Mouse (Mus musculus): ENCODE measurements around the gene Atg2a.
A peak's percentile ranks its signal among the peaks of the same experiment; 100 is the strongest.
"Not testable (repeated sequence)": the region's sequence is repeated elsewhere in the genome, so short reads cannot be mapped to it uniquely, and the experiment has no call there.

The Atg2a gene

DNA sequence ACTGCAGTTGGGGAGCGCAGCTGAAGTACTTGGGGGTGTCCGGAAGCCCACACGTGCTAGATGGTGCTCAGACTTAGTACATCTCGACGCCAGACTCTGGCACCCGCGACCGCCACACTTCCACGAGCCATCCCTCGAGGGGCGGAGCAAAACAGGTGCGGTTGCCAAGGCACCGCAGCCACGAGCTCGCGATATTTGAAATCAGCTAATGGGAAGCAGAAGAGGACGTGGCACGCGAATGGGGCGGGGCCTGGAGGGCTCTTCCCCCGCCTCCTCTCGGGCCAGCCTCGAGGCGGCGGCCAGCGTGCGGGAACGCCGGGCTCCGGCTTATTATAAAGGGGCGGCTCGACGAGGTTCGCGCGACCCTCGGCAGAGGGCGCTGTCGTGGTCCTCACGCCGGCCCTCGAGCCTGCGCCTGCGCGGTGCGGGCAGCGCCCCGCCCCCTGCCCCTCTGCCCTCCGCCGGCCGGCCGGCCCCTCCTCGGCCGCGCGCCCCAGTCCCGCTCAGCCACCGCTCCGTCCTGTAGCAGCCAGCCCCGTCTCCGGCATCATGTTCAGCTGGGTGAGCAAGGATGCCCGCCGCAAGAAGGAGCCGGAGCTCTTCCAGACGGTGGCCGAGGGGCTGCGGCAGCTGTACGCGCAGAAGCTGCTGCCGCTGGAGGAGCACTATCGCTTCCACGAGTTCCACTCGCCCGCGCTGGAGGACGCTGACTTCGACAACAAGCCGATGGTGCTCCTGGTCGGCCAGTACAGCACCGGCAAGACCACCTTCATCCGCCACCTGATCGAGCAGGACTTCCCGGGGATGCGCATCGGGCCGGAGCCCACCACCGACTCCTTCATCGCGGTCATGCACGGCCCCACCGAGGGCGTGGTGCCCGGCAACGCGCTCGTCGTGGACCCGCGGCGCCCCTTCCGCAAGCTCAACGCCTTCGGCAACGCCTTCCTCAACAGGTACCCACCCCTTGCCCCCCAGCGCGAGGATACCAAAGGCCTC is 35.3 kb downstream of the Atg2a start, which contains the start of gene Ehd1:
Ehd1 (plus strand) TSS at position 300 of the 996 bp plus-strand sequence.
- DNase-seq (ENCODE audit: low read depth, low spot score): peak; percentile 95

DNA sequence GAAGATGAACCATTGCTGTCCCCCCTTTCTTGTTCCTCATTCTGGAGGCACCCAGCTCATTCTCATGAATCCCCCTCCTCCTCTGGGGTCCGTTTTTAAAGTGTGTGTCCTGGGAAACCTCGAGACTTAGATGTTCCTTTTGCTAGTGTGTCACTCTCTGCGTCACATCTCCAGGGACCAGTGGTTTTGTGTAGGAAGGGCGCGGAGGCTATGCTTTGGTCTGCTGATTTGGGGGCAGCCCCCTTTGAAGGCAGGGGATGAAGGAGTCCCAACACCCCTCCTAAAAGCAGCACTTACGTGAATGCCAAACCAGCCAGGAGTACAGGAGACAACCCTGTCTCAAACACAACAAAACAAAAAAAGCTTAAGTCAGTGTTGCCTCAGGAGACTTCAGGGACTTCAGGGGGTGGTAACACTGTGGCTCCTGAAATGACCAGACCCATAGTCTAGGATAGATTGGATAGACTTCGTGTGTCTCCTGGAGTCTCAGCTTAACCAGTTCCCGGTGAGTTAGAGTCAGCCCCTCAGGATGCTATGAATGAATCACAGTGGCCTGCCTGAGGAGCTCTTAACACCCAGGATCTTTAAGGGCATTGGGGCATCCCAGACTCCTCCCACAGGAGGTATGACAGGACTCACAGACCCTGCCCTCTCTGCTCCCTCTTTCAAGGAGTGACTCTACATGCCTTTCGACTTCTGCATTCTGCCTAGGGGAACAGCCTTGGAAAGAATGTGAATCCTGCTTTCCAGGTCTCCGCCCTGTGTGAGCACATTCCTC is 36.4 kb downstream of the Atg2a start:
- DNase-seq (ENCODE audit: low read depth, low spot score): peak; percentile 72

DNA sequence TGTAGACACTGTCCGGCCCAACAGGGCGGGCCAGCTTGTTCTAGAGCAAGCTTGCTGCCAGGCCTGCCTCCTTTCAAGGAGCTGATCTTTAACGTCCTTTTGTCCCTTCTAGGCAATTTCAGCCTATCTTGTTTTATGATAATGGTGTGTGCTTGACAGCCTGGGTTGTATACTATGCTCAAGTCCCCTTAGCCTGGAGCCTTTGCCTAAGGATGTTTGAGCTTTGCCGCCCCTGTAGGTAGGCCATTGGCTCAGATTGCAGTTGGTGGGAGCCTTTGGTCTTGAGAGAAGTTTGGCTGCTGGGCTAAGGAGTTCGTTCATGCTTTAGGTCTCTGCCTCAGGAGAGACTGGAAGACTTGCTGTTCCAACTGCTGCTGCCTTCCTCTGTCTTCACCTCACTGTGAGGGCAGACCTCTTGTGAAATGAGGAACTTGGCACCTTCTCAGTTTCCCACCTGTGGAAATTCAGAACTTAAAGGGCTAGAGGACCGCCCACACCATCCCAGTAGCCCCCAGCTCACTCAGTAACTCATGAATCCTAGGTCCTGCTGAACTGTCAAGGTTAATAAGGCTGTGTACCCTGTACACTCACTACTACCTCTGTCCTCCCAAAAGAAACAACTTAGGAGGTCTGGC is 37.1 kb downstream of the Atg2a start:
- no peak for DNase-seq (ENCODE audit: low read depth, low spot score)

DNA sequence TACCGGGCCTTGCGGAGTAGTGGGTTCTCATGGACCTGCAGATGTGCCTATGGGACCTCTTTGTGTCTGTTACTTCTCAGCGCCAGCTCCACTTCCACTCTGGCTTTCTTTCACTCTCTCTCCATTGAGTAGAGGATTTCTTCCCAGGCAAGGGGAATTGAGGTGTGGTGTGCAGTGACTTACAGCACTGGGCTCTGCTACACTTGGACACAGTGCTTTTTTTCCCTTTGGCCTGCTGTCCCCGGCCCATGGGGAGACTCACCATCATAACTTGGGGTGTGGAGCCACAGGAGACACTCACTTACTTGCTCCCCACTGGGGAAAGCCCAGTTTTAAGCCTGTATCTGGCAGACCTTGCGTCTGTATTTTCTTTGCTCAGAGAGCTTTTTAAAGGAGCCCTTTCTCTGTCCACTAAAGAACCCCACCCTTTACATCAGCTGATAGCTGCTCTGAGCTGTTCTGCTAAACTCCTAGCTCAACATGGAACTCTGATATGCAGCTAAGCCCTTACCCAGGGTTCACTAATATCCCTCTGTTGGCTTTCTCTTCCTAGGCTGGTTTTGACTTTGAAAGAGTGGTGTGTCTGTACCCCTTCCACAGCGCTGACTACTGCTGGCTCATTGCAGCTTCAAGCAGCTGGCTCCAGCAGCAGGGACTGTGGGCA is 38.1 kb downstream of the Atg2a start:
- DNase-seq (ENCODE audit: low read depth, low spot score): no peak

DNA sequence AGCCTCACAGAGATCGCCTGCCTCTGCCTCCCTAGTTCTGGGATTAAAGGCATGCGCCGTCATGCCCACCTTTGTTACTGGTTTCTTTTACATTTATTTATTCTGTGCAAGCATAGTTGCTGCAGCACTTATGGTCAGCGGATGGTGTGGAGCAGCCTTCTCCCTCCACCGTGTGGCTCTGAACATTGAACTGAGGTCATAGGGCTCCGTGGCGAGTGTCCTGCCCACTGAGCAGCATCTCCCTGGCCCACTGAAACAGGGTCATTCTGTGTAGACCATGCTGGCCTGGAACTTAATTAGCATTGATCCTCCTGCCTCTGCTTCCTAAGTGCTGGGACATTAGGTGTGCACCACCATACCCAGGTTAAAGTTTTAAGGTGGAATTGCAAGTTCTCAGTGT is 39.1 kb downstream of the Atg2a start:
- no peak for DNase-seq (ENCODE audit: low read depth, low spot score)

DNA sequence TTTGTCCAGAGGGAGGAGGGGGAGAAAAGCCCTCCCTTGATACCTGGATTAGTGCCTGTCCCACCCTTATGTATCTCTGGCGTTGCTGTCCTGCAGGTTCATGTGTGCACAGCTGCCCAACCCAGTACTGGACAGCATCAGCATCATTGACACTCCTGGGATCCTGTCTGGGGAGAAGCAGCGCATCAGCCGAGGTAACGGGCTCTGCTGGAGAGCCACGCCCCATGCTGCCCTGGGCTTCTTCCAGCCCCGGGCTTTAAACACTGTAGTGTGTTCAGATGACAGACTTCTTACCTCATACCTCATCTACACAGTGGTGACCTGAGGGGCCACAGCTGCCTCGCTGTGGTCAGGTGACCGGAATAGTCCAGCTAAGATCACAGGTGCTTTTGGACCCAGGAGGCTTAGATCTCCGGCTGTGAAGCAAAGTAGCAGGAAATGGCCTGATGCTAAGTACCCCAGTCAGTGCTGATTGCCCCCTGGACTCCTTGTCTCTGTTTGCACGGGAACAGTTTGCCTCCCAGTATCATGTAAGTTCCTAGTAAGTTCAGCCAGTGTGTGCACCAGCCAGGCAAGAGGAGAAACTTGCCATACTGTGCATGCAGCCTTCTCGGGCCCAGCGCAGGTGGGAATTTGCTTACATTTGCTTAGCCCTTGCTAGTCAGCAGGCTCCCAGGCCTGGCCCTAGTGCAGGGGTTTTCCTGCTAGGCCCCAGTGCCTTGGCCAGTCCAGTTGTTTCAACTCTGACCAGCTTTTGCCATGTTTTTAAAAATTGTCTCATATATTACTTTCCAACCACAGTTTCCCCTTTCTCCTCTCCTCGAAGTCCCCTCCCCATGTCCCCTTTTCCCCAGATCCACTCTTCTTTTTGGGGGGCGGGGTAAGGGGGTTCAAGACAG is 39.9 kb downstream of the Atg2a start:
- no peak for DNase-seq (ENCODE audit: low read depth, low spot score)

DNA sequence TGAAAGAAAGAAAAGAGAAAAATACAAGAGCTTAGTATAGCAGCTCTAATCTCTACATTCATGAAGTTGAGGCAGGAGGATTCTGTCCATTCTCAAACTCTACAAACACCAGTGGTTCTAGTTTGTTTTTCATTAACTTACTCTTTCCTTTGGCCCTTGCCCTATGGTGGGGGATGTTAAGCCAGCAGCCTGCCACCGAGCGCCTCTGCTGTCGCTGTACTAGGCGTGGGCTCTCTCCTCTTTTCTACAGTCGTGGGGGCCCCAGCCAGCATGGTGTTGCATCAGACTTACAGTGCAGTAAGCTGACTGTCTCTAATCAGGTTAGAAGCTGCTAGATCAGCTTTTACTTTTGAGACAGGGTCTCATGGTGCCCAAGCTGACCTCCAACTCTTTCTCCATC is 41.5 kb downstream of the Atg2a start:
- DNase-seq (ENCODE audit: low read depth, low spot score): no peak

DNA sequence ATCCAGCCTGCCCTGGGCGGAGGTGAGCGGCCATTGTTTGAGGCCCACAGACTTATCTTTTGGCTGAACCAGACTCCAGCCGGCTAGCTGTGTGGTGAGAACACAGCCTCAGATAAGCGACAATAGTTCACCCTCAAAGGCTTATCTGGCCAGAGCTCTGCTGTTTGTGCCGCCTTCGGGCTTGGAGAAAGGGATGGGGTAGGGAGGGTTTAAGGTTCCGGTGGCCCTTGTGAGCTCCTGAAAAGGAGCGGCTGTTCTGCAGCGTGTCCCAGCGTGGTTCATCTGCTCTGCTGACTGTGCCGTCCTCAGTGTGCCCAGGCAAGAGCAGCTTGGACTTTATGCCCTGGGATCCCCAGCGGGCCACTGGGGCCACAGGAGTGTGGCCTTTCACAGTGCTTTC is 43.0 kb downstream of the Atg2a start:
- DNase-seq (ENCODE audit: low read depth, low spot score): no peak

DNA sequence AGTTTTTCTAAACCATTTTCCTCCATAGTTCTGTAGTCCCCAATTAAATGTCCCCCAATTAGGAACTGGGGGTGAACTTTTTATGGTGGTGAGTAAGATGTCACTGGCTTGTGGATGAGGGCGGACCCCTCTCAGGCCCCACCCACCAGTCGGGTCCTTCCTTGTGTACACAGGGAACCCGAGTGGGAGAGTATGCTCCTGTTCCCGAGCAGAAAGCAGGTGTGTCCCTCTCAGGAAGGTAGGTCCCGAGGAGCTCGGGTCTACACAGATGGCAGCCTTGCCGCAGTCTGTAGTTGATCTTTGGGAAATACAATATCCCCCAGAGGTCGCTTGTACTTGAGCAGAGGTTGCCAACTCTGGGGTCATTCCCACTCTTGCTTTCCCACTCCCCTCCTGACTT is 43.8 kb downstream of the Atg2a start:
- no peak for DNase-seq (ENCODE audit: low read depth, low spot score)

DNA sequence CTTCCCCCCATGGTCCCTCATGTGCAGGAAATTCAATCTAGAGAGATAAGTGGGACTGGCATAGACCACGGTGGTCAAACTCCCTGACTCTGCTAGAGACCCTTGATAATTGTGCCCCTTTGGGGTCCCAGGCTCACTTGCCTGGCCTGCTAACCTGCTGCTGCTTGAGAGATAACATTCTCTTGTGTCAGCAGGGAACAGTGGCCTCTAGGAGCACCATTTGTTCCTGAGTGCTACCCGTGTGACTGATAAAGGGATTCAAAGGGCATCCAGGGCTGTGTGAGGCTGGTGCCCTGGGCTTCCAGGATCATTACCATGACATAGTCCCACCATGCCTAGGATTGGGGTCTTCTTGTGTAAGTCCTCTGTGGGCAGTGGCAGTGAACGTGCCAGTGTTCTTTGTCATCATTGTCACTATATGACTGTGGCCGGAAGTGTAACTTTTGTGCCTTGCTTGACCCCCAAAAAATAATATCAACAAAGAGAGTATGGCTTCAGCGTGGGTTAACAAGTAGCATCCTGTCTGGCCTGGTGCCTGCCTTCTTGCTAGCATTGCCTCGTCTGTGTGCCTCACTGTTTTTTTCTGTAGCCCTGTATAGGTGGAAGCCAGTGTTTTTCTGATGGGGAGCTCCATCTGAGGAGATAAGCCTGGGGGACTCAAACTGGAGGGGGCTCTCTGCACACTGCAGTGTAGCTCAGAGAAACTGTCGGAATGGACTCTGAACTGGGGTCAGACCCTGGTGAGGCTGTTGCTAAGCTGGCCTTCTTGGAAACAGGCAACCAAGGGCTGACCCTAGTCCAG is 44.4 kb downstream of the Atg2a start:
- DNase-seq (ENCODE audit: low read depth, low spot score): no peak

DNA sequence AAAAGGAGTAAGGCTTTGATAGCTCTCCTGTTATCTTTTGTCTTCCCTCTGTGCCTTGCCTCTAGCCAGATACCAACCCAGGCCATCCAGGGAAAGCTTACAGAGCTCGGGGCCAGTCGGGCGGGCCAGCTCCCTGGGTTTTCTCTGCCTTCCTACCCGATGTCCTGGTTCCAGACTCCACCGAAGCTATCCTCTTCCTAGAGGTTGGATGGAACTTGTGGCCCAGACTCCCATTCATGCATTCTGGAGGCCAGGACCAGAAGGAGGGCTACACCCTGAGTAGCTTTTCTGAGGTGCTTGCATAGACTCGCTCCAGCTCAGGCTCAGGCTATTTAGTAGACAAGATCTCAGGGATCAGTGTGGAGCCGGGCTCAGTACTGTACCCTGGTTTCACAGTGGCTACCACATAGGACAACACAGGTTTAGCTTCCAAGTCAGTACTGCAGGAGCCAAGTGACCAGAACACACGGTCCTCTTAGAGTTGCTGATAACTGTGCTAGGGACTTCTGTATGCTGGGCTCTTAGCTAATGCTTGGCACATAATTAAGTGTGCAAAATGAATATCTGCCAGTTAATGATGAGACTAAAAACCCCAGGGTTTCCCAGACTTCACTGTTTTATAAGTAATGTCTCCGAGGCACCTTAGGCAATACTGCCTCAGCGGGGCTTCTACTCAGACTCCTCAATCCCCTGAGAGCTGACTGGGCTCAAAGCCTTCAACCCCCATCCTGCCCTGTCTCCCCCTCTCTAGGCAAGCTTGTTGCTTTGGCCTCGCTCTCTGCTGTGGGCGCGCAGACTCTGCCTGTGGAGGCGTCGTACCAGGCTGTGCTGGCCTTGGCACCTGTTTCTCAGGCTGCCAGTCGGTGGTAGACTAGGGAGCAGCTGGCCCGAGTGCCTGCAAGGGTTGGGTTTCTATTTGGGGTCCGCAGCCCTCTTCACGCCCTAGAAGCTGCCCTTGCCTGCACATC is 45.2 kb downstream of the Atg2a start:
- DNase-seq (ENCODE audit: low read depth, low spot score): no peak

DNA sequence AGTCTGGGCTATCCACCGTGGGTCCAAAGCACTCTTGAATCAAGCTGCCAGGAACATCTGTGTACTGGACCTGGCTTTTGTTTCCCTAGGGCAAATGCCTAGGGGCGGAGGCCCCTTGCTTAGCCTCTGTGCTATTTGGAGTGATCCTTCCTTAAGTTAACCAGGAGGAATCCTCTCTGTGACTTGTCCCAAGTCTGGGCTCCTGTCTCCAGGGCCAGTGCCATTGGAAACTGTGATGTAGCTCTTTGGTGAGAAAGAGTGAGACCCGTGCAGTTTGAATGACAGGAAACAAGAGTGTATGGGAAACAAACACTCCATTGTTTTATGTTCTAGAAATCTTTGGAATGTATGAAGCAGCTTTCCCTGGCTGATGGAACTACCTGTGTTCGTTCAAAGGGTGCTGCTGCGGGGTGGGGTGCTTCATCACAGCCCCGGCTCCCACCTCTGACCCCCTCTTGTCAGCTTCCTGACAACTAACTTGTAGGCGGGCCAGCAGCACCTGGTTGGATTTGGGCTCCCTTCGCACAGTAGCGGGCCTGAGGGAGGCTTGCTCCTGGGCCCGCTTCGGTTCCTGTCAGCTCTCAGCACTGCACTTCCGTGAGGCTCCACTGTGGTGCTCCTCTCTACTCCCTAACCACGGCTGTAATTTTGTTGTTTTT is 46.9 kb downstream of the Atg2a start:
- no peak for DNase-seq (ENCODE audit: low read depth, low spot score)

DNA sequence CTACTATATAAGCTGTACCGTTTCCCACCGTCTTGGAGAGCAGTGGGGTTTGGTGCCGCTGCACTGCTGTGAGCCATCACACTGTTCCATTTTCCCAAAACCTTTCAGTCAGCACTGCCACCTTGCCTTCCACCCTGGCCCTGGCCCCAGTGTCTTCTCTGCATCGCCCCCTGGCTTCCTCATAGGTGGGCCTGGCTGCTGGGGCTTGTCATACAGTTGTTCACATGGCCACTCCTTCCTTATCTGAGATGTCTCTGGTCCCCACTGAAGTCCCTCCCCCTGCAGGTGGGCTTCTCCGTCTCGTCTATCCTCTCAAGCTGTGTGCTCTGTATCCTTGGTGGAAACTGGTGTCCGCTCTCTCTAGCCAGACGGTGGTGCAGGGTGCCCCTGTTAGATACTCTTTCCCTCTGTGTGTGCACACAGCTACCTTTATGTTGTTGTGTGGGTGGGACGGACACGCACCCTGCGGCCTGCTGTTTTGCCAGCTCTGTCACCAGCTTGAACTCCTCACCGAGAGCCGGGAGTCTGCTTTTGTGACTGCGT is 48.3 kb downstream of the Atg2a start:
- DNase-seq (ENCODE audit: low read depth, low spot score): no peak

DNA sequence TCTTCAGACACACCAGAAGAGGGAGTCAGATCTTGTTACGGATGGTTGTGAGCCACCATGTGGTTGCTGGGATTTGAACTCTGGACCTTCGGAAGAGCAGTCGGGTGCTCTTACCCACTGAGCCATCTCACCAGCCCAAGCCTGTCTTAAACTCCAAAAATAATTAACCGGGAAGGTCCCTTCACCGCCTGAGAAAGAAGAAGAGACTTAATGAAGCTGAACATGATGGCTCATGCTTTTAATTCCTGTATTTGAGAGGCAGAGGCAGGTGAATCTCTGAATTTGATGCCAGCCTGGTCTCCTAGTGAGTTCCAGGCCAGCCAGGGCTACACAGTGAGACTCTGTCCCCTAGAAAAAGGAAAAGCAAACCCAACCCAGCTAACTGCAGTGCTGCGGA is 49.2 kb downstream of the Atg2a start:
- DNase-seq (ENCODE audit: low read depth, low spot score): not testable (repeated sequence)

DNA sequence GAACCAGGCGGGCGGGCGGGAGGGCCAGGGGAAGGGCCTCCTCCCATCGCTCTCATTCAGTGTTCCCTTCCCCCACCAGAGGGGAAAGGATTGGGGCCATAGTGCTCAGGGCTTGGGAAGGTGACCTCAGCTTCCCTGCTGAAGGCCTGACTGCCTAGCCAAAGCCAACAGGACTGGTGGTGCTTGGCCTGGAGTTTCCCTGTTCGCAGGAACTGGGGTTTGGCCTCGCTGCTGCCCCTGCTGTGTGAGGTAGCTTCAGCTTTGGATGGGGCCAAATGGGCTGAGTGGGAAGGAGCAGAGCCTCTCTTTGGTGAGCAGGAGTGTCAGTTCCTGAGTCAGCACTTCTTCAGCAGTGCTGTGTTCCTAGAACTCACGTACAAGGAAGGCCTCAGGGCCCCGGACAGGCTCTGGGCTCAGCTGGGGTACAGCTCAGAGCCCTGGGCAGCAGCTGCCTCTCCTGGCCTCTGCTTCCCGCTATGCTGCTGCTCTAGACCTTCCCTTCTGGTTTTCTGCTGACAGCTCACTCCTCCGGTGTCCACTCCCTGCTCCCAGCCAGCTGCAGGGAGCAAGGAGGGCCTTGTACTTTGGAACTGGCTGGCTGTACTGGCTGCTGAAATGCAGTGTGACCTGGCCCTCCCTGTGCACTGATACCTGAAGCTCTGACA is 49.8 kb downstream of the Atg2a start:
- no peak for DNase-seq (ENCODE audit: low read depth, low spot score)

DNA sequence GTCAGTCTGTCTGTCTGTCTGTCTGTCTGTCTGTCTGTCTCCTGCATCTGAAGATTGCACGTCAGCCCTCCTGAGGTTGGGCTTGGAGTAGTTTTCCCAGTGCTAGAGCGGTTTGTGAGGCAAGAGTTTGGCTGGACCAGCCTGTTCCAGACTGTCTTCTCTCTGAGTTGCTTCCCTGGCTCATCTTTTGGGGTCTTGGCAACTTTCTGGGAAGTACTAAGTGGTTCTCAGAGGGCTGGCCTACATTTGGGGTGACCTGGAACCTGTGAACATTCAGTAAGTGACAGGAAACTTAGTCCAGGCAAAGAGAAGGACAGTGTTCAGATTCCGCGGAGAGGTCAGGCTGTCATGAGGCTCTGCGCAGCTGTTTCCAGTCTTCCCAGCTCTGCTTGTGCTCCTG is 50.8 kb downstream of the Atg2a start:
- DNase-seq (ENCODE audit: low read depth, low spot score): no peak

DNA sequence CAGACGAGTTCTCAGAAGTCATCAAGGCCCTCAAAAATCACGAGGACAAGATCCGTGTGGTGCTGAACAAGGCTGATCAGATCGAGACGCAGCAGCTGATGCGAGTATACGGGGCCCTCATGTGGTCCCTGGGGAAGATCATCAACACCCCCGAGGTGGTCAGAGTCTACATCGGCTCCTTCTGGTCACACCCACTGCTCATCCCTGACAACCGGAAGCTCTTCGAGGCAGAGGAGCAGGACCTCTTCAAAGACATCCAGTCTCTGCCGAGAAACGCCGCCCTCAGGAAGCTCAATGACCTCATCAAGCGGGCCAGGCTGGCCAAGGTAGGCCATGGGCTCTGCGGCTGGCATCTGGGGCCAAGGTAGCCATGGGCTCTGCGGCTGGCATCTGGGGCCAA is 52.8 kb downstream of the Atg2a start:
- DNase-seq (ENCODE audit: low read depth, low spot score): no peak
